Mouse (Mus musculus) megakaryocyte, embryonic 14.5 days (primary cell): ENCODE results near the gene Dhrs2. TPM values are rescaled to one million over a fixed set of nuclear protein-coding genes. Genes with fewer than 3 reads are reported as not detected.

Source experiments
- H3K27me3 ChIP-seq: replicated peaks from 2 replicates; pipeline ENCODE3; 2012; ENCODE audit warnings: inconsistent platforms
- H3K36me3 ChIP-seq: replicated peaks from 2 replicates; pipeline ENCODE3; 2012; ENCODE audit warnings: low read length, inconsistent platforms, mixed read lengths
- H3K4me1 ChIP-seq: 2 replicates; pipeline ENCODE4 v1.6.1; 2012; ENCODE audit warnings: inconsistent platforms
- H3K4me3 ChIP-seq: replicated peaks from 2 replicates; pipeline ENCODE3; 2012; ENCODE audit warnings: moderate library complexity, mild to moderate bottlenecking, inconsistent platforms
- H3K9me3 ChIP-seq: 2 replicates; pipeline ENCODE4 v1.6.1; 2012; ENCODE audit warnings: inconsistent platforms
- FLI1 ChIP-seq: IDR thresholded peaks from 2 replicates; pipeline ENCODE4 v1.6.1; 2012; ENCODE audit warnings: low read length, inconsistent platforms, mixed read lengths
- GATA1 ChIP-seq: IDR thresholded peaks from 3 replicates; pipeline ENCODE4 v1.6.1; 2012; ENCODE audit warnings: mixed read lengths, low read length, inconsistent platforms, borderline replicate concordance
- polyA plus RNA-seq: library from polyadenylated mRNA; stranded (reverse); fragments of >175 nt; gene quantifications from 2 replicates; pipeline ENCODE4 v1.2.3, GENCODE M21; 2012; ENCODE audit warnings: low replicate concordance; ENCODE audit not compliant: insufficient read depth

Gene Dhrs2
- not detected in 2 replicates for polyA plus RNA-seq

DNA sequence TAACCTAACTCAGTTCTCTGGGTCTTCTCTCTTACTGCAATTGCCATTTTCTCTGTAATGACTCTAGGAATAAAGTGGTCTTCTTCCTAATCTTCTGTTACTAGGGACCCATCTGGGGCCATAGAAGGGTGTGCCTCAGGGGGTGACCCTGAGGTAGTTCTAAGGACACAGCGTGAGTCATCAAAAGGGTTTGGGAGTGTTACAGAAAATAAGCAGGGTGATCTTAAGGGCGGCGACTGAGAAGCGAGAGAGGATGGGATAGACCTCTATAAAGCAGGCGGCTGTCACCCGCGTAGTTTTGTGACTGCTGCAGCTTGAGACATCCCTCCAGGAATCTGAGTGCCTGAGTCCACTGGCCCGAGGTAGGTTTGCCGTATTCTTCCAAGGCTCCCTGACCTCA is at the start of gene Dhrs2:
Gene Dhrs2 (plus strand): TSS at position 301 of the 400 bp plus-strand sequence.
- Histone ChIP-seq H3K9me3 (no peaks in the 10 kb centered on the region), H3K4me3 (peak within 1 kb of the TSS; percentile 44), H3K36me3 (no peaks in the 10 kb centered on the region), H3K27me3 (peaks cover 38% of the 10 kb centered on the region), H3K4me1 (no peaks in the 10 kb centered on the region)
- TF ChIP-seq GATA1 (no peak), FLI1 (no peak)

DNA sequence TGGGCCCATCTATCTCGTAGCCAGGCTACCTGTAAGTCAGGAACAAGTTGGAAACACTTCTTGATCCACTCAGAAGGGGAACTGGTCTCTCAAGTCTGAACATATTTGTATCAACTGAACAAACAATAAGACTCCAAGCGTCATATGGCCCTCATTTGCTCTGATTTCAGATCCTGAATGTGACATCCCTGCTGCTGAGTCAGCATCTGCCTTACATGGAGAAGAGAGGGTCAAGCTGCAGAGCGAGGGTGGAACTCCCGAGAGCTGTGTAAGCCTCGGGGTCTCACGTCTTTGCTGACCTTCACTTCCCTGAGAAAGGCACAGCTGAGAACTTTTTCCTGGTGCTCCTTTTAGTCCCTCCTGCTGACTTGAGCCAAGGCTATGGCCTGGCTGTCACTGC is 47.6 kb upstream of the Dhrs2 start:
- no peaks in the 10 kb centered on the region for H3K36me3 ChIP-seq
- H3K4me3 ChIP-seq, result no peak overlapping the region
- peaks cover 60% of the 10 kb centered on the region for H3K27me3 ChIP-seq
- H3K9me3 ChIP-seq, result peaks cover 15% of the 10 kb centered on the region
- no peaks in the 10 kb centered on the region; the same call in 1 of the 2 replicates for H3K4me1 ChIP-seq
- TF ChIP-seq GATA1, result no peak
- TF ChIP-seq FLI1, result no peak

DNA sequence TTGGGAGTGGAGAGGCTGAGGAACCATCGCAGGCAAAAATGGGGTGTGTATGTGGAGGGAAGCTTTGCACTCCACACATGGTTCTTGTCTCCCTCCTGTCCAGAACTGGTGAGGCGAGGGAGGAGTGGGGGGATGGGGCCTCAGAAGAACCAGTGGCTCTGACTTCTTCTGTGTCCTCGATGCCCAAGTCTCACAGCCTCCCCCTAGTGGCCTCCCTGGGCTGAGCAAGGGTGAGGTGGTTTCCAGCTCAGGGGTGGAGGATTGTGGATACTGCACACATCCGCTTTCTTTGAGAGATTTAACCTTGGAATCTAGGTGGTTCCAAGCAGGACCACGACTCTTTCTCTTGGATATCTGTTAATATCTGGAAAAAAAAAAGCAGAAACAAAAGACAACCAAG is 44.5 kb upstream of the Dhrs2 start:
- Histone ChIP-seq H3K4me3 (no peak overlapping the region), H3K4me1 (no peaks in the 10 kb centered on the region; the same call in 1 of the 2 replicates), H3K36me3 (no peaks in the 10 kb centered on the region), H3K9me3 (no peaks in the 10 kb centered on the region), H3K27me3 (peaks cover 73% of the 10 kb centered on the region)
- no peak for TF ChIP-seq GATA1
- TF ChIP-seq FLI1, result no peak

DNA sequence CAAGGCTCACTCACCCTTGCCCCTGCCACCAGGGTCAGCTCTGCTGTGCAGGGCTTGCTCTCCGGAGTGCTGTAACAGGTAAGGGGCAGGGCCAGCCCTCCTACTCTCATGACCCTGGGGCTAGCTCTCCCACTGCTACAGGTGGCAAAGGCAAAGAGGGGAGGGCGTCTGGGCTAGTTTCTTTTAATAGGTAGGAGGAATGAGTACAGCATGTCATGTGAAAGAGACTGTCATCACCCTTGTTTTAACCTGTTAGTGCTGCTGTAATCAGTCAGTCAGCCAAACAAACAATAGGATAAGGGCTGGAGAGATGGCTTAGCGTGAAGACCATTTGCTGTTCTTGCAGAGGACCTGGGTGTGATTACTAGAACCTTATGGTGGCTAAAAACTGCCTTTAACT is 40.9 kb upstream of the Dhrs2 start:
- Histone ChIP-seq H3K9me3 (peaks cover 12% of the 10 kb centered on the region), H3K4me3 (no peak overlapping the region), H3K36me3 (no peaks in the 10 kb centered on the region), H3K27me3 (peaks cover 61% of the 10 kb centered on the region), H3K4me1 (no peaks in the 10 kb centered on the region; the same call in 1 of the 2 replicates)
- TF ChIP-seq GATA1 (no peak), FLI1 (no peak)

DNA sequence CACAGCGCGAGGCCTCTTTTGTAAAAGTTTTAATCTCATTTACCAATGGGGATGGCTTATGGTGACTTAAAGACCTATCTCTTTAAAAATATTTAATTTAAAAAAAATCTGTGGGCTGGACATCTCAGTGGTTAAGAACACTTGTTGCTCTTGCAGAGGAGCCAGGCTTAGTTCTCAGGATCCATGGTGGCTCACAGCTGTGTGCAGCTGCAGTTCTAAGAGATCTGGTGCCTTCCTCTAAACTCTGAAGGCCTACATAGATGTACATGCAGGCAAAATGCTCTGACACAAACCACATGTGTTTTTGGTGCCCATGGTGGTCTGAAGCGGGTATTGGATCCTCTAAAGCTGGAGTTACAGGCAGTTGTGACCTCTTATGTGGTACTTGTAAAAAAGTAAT is 38.6 kb upstream of the Dhrs2 start:
- Histone ChIP-seq H3K27me3 (peaks cover 57% of the 10 kb centered on the region), H3K4me1 (no peaks in the 10 kb centered on the region)
- TF ChIP-seq FLI1, result no peak
- no peak for TF ChIP-seq GATA1

DNA sequence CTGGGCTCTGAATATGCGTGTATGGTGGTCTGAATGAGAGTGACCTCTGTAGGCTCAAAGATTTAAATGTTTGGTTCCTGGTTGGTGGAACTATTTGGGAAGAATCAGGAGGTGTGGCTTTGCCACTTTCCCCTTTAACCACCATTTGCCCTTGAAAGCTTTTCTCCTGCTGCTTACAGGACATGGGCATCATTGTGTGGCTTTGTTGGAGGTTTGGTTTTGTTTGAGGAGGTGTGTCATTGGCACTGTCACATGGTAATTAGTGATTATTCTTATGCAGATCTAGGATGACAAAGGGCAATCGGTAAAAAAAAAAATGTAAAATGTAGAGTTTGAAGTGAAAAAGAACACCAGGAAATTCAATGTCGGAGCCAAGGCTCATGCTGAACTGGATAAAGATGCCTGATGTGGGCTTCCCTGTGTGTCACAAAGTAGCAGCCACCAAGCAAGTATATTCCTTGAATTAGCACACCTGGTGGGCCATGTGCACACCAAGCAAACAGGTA is 37.1 kb upstream of the Dhrs2 start:
- Histone ChIP-seq H3K4me1 (no peaks in the 10 kb centered on the region), H3K36me3 (no peaks in the 10 kb centered on the region), H3K9me3 (peaks cover 30% of the 10 kb centered on the region), H3K27me3 (peaks cover 55% of the 10 kb centered on the region), H3K4me3 (no peak overlapping the region)
- TF ChIP-seq GATA1, result no peak
- TF ChIP-seq FLI1, result no peak

More for the DNA sequence above, 38.6 kb upstream of the Dhrs2 start:
- Histone ChIP-seq H3K9me3 (peaks cover 26% of the 10 kb centered on the region), H3K36me3 (no peaks in the 10 kb centered on the region), H3K4me3 (no peak overlapping the region)

DNA sequence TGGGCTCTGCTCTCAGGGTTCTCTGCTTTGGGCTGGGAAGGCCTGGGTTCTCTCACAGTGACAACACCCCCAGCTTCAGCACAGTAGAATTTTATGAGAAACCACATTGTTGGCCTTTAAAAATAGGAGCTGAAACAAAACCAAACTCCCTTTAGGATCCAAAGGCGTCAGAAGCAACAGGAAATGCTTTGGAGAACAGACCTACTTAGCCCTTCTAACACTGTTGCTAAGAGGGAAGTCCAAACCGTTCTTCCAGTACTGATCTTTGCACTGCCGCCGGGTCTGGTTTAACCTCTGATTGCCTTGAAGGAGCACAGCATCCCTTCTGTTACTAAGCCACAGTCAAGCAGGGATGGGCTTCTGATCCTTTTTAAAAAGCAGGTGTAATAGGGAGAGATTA is 33.3 kb upstream of the Dhrs2 start:
- peaks cover 69% of the 10 kb centered on the region for H3K27me3 ChIP-seq
- H3K4me3 ChIP-seq, result no peak overlapping the region
- H3K9me3 ChIP-seq, result peaks cover 47% of the 10 kb centered on the region
- TF ChIP-seq FLI1 (no peak), GATA1 (no peak)
- H3K4me1 ChIP-seq, result peaks cover 3% of the 10 kb centered on the region; the same call in 1 of the 2 replicates
- no peaks in the 10 kb centered on the region for H3K36me3 ChIP-seq

DNA sequence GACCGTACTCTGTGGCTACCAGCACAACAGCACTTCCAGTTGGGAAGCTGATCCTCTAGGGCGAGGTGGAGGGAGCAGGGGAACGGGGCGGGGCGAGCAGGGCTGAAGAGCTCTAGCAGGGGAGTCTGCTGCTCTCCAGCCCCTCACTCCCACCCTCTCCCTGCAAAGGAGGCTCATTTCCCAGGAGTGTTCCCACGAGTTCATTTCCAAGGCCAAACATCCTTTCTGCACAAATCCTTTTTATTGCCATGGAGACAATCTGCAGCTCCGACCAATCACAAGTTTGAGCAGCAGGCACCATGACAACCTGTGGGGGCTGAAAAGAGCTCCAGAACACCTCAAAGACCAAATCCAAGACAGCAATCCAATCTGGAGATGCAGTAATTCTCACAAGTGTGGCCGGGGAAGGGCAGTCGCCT is 32.4 kb upstream of the Dhrs2 start:
- no peak overlapping the region for H3K4me3 ChIP-seq
- TF ChIP-seq GATA1 (no peak), FLI1 (no peak)
- H3K4me1 ChIP-seq, result peaks cover 9% of the 10 kb centered on the region; the same call in 1 of the 2 replicates
- peaks cover 43% of the 10 kb centered on the region for H3K9me3 ChIP-seq
- H3K36me3 ChIP-seq, result no peaks in the 10 kb centered on the region
- peaks cover 71% of the 10 kb centered on the region for H3K27me3 ChIP-seq

DNA sequence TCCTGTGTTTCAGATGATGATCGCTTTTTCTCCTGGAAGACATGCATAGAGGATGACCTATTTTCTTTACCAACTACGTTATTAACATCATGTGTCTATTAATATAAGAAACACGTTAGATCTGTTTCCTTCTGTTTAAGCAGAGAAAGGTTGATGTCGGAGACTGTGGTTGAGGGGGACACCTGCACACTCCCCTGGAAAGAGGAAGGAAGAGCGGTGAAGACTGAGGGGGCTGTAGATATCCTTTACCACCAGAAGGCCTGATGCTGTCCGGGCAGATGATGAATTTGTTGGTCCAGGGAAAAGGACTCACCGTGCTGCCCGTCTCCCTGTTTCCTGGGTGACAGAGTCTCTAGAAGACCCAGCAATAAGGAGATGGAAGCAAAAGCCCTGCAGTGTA is 28.5 kb upstream of the Dhrs2 start:
- Histone ChIP-seq H3K27me3 (peaks cover 80% of the 10 kb centered on the region), H3K9me3 (peaks cover 21% of the 10 kb centered on the region), H3K4me3 (no peak overlapping the region), H3K4me1 (peaks cover 17% of the 10 kb centered on the region), H3K36me3 (no peaks in the 10 kb centered on the region)
- TF ChIP-seq GATA1 (no peak), FLI1 (no peak)

DNA sequence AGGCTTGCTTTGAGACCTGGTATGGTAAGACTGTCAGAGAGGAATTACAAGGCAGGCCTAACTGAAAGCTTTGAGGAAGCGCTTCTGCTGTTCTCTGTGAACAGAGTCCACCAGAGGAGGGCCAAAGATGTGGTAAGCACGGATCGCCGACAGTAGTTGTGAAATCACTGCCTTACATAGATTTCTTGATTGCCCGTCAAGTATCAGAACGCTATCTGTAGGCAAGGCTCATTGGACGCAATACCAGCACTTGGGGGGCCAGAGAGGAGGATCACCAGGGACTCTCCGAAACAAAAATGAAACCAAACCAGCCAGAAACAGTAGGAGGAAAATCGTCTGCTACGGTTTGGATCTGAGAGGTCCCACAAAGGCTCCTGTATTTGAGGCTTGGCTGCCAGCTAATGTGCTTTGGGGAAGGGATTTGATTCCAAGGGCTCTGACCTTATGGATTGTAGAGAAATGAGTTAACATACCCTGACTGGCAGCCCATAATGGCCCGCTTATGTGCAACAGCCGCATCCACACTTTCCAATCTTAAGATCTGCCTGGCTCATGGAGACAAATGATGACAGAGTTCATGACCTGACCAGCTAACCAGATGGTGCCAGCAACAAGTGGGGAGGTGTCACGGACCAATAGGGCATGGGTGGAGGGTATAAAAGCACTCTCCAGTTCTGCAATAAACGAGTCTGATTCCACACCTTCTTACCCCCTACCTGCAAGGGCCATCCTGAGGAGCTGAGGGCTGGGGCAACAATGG is 27.8 kb upstream of the Dhrs2 start:
- Histone ChIP-seq H3K27me3 (peaks cover 82% of the 10 kb centered on the region), H3K36me3 (no peaks in the 10 kb centered on the region), H3K9me3 (peaks cover 21% of the 10 kb centered on the region), H3K4me1 (peaks cover 17% of the 10 kb centered on the region), H3K4me3 (peak overlapping the region; percentile 79)
- TF ChIP-seq GATA1 (no peak), FLI1 (no peak)
